Mouse (Mus musculus) embryo, embryonic 9.5 days (tissue): ENCODE data around the gene Sh2d1a.

Source experiments
- DNase-seq: peaks from one replicate; pipeline ENCODE4 v3.0.0-alpha.2; 2017; ENCODE audit errors: extremely low spot score

Sh2d1a gene

DNA sequence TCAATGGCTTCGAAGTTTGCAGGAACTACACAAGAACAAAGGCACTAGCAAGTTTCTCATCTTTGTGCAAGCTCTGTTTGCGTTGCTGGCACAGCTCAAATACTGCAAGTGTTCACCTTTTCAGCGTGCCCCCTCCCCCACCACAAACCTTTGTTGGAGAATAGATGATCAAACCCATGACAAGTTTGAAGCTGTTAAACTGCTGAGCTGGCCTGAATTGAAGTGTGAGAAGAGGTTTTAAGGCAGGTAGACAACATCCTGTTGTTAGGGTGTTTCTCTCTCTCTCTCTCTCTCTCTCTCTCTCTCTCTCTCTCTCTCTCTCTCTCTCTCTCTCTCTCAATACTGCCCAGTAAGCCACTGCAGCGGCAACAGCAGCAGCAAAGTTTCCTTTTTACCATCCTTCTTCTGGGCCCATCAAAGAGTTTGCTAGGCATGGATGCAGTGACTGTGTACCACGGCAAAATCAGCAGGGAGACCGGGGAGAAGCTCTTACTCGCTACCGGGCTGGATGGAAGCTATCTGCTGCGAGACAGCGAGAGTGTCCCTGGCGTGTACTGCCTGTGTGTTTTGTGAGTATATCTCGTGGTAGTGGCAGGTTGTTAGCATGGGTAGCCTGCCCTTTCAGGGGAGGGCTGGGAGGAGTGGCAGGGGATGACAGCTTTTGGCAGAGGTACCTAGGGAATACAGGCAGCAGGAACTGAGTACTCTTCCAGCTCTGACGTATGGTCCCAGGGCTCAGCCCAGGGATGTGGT, at the start of gene Sh2d1a:
TSS of gene Sh2d1a (plus strand) at position 163 of the 753 bp plus-strand sequence.
- no peak for DNase-seq

DNA sequence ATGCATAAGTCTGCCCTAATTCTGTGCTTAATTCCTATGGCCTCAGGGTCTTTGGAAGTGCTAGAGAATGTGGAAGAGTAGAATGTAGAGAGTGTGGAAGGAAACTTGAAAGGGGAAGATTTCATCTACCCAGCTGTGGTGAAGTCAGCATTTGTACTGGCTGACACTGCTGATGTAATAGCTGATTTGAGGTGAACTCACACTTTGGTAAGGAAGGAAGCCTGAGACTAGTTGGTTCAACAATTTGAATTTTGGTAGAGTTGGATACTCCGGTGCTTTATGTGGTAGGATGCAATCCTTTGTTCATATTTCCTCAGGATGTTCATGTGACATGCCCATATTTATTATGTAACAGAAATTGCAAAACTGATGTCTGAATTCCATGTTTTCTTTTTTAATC, 49.3 kb upstream of the Sh2d1a start:
- no peak for DNase-seq

DNA sequence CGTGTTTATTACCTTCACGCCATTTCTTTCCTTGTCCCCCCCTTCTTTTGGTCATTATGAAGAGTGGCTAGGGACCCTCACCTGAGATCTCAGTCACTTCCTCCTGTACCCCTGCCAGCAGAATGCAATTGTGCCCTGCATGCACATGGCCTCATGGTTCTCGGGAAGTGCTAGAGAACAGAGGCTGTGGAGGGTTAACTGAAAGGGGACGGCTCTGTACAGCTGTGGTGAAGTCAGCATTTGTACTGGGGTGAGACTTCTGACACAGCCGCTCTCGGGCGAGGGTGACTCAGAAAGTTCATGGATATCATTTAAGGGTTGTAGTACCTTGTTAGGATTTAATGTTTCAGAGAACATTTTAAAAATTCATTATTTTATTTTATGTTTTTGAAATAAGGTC, 47.7 kb upstream of the Sh2d1a start:
- DNase-seq, result no peak

DNA sequence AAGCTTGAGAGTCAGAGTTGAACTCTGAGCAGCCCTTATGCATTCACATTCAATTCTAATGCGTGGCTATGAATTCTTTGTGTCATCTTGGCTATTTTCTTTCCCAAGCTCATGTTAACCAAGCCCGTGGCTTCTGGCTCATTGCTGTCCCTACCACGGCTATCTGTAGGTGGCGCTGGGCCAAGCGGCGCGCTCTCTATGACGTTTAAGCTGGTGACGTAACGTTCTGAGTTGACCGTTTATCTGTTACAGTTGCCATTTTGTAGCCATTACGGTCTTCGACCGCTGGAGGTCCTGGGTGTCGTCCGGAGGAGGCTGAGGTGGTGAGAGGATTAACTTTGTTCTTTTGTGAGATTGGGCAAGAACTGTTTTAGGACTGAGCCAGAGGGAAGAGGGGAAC, 12.8 kb upstream of the Sh2d1a start, which contains the start of gene Tex13c2:
TSS of gene Tex13c2 (plus strand) at position 246 of the 400 bp plus-strand sequence.
- DNase-seq, result no peak

DNA sequence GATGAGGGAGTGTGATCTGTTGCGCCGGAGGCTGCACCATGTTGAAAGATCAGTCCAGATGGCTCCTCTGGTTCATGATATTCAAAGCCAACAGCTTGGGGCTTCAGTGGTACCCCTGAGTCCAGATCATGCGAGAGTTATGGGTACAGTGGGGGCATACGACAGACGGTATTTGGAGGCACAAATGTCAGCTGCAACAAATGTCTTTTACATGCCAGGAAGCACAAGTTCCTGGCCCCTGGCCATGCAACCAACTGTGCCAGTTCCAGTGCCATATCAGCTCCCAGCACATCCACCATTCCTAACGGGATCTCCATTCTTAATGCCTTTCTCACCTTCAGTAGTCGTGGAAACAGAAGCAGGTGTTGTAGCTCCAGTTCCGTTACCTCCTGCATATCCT, 11.9 kb upstream of the Sh2d1a start:
- no peak for DNase-seq

DNA sequence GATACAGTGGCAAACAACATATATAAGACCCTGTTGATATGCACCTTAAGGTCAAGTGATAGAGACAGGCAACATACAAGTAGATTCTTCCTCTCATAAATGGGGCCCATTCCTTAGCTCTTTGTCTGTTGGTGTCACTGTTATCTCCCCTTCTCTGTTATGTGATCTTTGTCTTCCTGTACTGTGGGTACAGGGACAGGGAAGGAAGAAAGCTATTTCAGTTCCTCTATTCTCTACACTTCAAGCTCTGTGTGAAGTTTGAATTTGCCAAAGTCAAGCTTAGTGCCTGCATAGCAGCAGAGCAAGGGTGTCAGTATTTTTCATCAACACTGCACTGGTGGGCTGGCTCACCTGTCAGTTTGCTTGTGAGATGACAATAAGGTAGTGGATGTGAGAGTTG, 1.7 kb upstream of the Sh2d1a start:
- DNase-seq, result no peak

DNA sequence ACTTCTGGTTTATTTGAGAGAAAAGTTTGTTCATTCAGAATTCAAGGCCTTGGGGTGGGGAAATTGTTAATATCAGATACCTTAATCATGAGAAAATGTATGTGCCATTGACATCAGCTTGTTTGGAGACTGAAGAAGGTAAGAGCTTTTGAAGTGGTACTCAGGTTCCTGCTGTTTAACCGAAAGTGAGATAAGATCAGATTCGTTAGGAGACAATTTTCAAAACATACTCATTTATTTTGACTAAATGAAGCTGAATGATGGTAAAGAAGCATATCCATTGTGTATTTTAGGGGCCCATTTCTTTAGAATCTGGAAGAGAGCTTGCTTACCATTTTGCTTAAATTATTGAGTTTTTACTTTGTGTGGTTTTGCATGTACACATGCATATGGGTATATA, 8.9 kb downstream of the Sh2d1a start:
- DNase-seq, result no peak

DNA sequence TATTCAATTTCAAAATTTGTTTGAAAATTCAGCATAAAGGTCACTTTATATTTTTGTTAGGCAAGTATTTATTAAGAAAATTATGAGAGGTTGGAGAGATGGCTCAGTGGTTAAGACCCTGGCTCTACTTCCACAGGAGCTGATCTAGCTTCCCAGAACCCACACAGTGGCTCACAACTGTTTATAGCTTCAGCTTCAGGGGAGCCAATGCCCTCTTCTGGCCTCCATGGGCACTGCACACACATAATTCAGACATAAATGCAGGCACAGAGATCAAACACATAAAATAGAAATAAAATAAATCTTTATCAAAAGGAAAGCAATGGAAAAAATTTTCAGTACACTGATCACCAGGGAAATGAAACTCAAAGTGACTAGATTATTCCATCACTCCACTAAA, 10.3 kb downstream of the Sh2d1a start:
- no peak for DNase-seq

DNA sequence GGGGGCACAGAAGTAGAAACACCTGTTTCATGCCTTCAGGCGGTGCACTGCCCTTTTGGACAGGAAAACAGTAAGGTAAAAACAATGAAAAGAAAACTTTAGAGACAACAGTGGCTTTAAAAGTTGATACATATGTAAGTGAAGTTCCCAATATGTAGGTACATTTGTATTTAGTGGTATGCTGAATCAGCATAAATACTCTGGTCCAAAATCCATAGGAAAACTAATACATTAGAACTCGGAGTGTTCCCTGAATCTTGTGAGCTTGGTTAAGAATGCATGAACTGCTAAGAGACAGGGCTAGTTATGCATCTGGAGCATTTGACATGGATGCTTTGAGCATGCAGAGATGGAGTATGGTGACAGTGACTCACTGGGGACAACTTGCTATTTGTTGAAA, 20.6 kb downstream of the Sh2d1a start:
- DNase-seq, result no peak

DNA sequence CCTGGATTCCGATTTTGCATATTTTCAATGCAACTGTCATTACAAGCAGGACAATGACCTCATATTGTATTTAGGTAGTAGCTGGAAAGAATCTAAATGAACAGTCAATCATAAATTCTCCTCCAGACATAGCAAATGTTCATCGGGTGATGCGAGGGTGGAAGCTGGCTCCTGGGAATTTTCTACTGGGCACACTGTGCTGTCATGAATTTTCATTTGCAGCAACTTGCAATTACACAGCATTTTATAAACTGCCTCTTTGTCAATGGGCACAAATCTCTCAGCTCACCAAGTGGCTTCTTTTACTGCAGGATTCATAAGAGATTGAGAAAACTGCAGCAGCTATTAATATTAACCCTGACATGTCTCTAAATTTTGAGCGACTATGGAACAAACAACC, 28.4 kb downstream of the Sh2d1a start:
- no peak for DNase-seq

DNA sequence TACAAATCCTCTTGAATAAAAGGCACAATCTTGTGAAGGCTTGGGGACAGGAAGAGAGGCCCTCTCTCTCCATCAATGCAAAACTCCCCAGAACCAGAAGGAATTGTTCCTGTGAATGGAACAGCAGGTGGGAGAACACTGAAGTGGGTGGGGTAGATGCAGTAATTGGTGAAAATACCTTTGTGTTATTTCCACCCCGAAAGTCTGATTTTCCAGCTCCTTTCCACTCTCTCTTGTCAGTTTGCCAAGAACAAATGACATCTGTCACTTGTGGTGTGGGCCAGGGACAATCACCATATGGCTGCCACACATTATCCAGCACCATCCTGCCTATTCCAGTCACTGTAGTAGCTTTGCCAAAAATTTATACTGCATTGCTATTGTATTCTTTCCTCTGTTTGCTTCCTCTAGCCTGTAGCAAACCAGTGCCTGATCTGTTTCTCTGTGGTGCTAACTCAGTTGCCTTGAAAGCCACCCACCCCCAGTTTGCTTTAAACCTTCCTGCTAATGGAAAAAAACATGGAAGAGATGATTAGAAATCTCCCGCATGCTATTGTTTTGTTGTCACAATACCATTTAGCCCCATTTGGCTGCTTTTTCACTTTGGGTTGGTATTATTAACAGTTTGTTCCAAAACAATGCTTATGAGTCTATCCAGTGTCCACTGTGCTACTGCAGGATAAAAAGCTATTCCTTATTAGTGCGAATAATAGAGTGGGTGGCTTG, 37.9 kb downstream of the Sh2d1a start:
- no peak for DNase-seq

DNA sequence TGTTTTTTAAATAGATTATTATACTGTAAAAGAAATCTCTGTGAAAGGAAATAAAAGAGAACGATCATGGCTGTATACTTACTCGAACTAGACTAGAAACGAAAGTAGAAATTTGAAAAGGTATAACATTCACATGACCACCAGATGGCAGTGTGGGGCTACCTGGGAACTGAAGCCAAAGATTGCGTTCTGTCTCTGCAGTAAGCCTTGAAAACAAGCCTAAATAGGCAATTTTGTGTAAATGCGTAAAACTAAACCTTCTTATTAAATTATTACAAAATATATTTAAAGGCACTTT, 38.5 kb downstream of the Sh2d1a start:
- DNase-seq, result peak; percentile 31

DNA sequence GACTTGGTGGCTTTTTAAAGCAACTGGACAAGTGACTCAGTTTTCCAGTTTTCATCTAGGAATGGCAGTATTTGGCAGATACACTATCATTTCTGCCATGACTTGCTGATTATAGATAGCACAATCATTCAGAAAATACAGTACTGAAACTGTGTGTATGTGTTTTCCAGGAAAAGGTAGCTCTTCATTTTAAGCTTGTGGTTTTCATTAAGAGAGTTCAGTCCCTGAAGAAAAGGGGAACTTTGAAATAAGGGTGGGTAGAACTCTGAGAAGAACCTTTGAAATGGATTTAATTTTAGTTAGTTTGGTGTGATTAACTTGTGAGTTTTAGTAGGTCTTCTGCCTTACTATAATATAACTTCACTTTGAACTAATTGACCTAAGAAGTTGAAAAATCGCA, 42.8 kb downstream of the Sh2d1a start:
- no peak for DNase-seq

DNA sequence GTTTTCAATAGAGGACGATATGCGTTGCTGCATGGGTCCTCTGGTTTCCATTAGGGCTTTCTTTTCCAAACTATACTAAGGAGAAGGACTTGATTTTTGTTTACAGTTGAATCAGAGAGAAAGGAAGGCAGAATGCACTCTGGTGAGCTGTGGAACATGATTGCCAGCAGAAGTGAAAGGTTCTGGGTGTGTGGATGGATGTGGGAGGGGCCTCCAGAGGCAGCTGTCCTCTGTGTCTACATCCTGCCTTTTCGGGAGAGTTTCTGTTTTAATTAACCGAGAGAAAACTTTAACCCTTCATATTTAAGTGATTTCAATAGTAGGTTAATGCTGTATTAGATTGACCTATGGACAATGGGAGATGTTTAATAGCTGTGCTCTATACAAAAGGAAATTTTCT, 46.3 kb downstream of the Sh2d1a start:
- no peak for DNase-seq

DNA sequence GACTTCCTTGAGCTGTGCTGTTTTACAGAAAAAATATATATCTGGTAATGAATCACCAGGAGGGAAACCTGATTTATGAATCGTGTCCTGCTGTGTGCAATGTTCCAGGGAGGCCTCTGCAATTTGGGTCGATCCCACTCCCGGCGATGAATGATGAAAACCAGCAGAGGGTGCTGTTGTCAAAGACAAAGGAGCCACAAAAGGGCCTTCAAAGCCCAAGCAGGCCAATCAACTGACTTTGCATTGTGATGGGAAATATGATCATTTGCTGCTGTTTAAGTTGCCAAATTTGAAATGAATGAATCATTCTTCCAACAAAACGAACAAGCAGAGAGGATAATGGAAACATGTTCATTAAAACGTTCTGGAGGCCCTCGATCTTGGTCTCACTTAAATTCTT, 55.0 kb downstream of the Sh2d1a start:
- DNase-seq, result peak; percentile 36

DNA sequence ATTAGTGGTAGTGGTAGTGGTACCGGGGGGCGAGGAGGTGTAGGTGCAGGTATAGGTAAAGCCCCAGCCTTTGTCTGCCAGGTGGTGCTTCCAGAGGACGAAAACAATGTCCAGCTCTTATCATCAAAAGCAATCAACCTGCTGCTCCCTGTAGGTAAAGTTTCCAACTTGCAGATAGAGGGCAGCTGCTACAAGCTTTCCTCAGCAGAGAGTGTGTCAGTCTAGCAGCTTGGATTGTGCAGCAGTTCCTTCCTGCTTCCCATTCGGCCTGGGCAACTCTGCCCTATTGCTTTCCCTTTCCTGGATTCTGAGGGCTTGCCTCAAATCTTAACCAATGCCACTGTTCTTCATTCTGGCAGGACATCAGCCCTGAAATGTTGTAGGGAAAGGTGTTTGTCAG, 56.4 kb downstream of the Sh2d1a start:
- no peak for DNase-seq
